Mouse (Mus musculus) kidney, postnatal 14 days (tissue): ENCODE results near the gene Stat3.
A peak's percentile ranks its signal among the peaks of the same experiment; 100 is the strongest.

Experiments used
- DNase-seq: peaks from one replicate; pipeline ENCODE4 v3.0.0; 2022; ENCODE audit warnings: mixed read lengths

Stat3 gene

DNA sequence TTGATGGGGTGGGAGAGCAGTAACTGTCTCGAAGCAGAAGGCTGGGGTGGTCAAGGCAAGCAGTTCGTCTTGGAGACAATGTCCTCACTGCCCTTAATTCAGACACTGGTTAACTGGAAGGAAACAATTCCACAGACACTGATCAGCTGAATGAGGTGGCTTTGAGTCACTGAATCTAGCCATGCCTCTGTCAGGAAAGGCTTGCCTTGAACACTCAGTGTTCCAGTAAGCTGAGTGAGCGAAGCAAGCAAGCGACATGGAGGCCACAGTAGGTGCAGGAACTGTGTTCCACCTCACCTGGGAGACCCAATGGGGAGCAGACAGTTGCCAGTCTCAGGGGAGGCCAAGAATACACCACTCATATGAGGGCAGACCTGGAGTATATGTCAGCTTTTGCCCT is 52.1 kb downstream of the Stat3 start:
- no peak for DNase-seq

DNA sequence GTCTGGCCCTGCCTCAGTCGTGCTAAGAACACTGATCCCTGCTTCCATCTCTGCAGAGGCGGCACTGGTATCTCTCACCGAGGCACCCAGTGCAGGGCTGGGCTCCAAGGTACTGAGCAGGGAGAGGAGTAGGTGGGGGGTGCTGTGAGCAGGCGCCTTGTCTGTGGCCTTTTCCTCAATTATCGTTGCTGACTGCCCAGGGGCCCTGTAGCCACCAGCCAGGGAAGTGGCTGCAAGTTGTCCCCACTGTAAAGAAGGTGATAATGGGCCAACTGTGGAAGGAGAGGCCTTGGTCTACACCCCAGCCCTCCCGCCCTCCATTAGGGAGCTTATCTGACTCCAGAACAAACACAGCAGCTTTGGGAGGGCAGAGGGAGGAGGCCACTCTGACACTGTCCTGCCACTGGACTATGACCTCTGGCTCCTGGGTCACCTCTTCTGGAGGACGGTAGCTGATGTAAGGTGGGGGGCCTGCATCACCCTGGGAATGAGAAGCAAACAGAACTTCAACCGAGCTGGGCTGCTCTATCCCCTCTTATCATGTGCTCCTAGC is 53.1 kb downstream of the Stat3 start:
- no peak for DNase-seq

DNA sequence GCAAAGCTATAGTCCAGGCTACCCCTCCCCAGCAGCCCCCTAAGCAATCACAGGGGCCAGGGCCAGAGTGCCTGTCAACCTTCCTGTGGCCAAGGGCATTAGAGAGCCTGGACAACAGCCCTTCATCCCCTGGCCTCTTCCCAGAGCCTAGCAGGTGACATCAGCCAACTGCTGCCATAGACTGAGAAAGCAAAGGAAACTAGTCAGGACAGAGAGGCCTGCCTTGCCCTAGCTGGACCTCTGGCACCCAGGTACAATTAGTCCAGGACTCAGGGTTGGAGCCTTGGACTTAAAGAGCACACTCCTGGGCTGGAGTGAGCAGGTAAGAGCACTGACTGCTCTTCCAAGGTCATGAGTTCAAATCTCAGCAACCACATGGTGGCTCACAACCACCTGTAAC is 53.9 kb downstream of the Stat3 start:
- no peak for DNase-seq

DNA sequence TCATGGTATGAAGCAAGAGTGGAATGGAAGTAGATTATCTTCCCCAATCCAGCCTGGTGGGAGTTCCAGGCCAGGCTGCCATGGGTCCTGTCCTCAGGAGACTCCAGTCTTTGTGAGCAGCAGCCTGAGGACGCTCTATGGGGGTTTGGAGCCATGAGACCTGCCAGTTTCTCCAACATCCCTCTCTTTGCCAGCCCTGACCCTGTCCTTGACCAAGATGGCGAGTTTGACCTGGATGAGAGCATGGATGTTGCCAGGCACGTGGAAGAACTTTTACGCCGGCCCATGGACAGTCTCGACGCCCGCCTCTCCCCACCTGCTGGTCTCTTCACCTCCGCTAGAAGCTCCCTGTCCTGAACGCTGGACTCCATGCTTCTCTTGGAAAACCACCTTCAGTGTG is 55.7 kb downstream of the Stat3 start:
- no peak for DNase-seq

DNA sequence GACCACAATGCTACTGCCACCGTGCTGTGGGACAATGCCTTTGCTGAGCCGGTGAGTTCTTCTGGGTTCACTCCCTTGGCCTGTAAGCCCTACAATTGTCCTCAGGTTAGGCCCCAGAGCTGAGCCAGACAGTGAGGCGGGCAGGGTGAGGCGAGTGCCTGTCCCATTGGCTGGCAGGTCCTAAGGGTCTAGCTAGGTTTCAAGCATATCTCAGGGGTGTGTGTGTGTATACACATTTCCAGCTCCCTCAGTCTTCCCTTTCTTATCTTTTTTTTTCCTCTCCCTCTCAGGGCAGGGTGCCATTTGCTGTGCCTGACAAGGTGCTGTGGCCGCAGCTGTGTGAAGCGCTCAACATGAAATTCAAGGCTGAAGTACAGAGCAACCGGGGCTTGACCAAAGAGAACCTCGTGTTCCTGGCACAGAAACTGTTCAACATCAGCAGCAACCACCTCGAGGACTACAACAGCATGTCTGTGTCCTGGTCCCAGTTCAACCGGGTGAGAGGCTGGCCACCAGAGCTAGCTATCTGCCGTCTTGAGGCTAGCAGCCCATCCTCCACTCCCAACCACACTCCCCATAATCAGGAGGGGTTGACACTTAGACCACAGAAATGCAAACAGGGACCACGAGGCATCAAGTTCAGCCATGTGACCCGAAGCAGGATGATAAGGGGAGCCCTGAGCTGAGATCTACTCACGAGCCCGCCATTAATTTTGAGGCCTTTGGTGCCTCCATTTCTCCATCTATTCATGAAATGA is 59.8 kb downstream of the Stat3 start:
- DNase-seq = no peak

DNA sequence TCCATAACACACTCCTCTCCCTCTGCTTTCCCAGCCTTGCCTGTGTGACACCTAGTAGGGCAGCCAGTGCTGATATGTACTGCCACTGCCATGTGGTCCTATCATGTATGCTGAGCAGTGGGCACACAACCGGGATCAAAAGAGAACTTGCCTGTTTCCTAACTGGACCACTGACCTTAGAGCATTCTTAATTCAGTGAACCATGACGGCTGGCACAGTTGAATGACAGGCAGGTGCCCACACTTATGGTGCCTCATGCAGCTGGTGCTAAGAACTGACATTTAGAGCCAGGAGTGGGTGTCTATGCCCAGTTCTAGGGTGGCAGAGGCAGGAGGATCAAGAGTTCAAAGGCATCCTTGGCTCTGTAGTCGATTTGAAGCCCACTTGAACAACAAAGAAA is 63.6 kb downstream of the Stat3 start:
- DNase-seq = peak; percentile 47

DNA sequence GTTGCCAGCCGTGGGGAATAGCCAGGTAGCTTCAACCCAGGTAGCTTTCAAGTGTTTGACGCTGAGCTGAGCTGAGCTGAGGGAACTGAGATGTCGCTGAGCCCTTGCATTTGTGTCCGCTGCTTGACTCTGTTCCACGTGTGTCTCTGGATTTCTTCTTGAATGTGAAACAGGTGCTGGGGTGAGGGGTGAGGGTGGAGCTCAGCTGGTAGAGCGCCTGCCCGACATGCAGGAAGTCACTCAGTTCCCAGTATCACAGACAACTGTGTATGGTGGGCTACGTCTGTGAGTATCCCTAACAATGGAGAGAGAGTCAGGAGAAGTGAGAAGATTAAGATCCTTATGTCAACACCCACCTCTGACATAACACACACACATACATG is 68.4 kb downstream of the Stat3 start:
- DNase-seq = no peak

DNA sequence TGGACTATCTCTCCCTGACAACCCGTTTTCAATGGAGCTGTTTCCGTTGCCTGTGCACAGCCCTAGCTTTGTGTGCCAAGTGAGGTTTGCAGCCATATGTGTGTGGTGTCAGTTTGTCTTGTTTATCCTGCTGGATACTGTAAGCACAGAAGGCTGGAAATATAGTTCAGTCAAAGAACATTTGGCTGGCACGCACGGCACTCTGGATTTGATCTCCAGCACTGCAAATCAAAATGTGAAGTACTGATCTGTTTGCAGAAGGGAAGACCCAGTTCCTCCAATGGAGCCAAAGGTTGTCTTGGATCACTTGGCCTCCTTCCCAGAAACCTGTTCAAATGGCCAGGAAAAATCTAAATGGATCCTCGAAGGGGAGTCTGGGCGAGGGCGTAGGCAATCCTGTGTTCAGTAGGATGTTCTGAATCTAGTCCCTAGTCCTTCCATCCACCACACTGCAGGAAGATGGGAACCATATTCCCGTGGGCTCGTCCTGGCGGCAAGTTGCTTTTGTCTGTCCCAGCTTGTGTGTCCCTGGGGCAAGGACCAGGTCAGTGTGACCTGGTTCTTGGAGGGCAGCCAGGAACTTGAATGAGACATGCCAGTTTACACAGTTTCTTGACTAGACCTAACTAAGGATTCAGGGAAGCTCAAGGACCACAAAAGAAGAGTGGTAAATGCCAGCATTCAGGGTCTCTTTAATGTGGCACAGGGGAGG is 68.9 kb downstream of the Stat3 start:
- peak; percentile 64 for DNase-seq

DNA sequence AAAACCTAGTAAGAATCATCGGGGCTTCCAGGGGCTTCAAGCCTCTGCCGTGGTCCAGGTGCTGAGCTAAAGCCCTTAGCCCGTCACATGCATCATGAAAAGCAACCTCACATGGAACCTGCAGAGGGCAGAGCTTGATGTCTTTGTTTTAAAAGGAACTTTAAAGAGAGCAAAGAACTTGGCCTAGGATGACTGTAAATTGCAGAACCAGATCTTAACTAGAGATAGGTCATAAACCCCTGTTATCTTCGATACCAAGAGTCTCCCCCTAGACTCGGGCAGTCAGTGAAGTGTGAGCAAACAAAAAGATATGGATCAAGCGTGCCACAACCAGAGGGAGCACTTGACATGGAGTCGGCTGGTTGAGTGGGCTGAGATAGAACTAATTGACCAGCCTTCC is 73.7 kb downstream of the Stat3 start:
- DNase-seq = no peak

DNA sequence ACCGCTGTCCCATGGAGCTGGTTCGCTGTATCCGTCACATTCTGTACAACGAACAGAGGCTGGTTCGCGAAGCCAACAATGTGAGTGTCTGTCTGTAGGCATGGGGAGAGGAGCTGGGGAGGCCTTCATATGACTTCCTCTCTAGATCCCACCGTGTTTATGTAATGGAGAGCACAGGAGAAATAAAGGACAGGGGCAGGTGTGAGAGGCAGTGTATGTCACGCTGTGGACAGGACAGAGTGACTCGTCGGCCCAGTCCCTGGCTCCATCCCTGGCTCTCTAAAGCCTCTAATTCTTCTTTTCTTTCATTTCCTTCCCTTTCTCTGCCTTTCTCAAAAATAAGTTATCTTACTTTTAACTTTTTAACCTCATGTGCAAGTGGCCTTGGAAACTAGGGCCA is 76.2 kb downstream of the Stat3 start:
- no peak for DNase-seq

DNA sequence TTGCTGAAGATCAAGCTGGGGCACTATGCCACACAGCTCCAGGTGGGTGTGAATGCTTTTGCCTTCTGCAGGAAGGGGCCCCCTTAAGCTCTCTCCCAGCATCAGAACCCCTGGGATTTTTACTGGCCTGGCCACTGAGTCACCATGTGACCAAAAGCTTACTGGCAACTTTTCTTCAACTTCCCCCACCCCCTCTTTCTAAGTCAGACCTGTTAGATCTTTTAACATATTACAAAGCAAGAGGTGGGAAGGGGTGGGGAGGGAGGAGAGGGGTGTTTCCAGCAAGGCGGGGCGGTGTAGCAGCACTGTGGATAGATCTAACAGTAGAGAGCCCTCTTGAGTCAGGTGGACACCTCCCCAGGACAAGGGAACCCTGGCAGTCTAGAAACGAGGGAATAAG is 77.5 kb downstream of the Stat3 start:
- DNase-seq = no peak

DNA sequence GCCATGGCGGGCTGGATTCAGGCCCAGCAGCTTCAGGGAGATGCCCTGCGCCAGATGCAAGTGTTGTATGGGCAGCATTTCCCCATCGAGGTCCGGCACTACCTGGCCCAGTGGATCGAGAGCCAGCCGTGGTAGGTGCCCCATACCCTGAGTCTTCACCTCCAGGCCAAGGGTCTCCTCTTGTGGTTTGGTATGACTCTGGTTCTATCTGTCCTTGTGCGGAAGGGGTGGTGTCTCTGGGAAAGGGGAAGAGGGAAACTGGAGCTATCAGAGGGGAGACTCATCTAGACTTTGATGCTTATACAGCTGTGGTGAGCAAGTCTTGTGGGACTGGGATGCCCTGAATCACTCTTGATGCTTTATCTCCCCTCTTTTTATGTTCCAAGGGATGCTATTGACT is 78.0 kb downstream of the Stat3 start:
- no peak for DNase-seq

DNA sequence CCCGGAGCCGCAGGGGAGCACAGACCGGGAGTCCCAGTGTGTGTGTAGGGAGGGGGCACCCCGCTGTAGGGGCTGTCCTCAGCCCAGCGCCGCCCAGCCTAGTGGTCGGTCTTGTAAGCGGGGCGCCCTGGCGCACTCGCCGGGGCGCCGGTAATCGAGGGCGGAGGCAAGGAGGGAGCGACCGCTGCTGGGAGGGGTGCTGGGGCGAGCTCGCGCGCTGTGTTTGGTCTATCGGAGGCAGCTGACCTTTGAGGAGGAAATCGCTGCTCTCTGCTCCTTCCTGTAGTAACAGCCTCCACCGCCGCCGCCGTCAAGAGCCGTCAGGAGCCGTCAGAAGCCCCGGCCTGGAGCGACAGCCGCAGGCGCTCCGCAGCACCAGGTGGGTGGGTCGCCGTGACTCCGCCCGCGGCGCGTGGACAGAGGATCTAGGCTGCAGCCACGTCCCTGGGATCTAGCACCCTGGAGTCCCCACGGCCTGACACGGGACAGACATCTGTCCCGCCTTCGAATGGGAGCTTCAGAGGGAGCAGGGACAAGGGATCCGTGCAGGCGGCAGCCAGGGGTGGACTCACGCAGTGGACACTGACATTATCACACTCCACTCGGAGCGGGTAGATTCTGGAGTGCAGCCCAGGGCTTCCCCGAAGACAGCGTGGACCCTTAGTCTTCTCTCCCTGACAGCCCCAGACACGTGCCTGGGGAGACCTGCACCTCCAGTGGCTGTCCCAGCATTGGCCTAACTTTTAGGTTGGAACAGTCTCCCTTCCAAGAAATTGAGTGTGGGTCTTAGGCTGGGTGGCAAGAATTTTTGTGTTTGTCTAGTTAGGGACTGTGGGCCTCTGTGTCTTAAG is 78.9 kb downstream of the Stat3 start:
- peak; percentile 91 for DNase-seq

DNA sequence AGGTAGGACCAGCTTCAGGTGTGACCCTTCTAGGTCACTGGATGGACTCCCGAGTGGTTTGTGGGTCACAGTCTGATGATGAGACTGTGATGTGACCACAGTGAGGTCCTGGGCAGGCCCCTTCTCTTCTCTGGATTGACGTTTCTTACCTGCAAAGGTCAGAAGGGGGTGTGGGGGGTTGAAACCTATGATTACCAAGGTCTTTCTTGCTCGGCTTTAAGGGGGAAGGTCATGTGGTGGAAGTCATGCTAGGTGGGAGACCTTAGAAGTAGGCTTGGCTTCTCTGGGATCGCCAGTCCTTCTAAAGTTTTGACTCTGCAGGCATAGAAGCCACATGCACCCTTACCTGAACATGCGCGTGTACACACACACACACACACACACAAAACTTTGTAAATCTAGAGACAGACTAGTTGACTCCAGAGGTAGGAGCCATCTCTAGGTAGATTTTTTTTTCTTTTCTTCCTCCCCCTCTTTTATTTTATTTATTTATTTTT is 79.7 kb downstream of the Stat3 start:
- DNase-seq = no peak

DNA sequence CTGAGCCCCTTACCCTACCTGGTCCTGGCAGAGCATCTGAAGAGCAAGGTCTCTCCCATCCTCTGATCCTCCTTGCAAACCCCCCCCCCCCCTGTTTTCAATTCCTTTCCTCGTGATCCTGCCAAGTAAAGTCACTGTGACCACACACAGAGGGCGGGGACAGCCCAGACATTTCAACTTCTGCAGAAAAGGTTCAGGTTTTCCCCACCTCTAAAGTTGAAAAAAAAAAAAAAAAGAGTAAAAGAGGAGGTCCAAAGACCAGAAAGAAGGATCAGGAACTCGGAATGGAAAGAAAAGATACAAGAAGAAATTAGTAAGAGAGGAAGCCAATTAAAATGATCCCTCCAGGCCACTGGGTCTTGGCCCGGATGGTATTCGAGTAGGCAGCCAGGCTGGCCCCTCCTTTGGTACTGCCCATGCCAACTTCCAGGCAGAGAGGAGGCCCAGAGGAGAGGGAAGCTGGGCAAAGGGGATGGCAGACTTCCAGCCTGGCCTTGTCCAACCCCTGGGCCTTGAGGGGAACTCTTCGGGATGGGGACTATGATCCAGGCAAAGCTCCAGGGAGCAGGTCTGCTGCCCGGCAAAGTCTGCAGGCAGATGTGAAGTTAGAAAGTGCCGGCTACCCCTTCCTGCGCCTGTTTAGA is 80.3 kb downstream of the Stat3 start, which contains the start of gene Stat5a:
Gene Stat5a (plus strand): TSS at position 417 of the 644 bp plus-strand sequence.
- peak; percentile 91 for DNase-seq

DNA sequence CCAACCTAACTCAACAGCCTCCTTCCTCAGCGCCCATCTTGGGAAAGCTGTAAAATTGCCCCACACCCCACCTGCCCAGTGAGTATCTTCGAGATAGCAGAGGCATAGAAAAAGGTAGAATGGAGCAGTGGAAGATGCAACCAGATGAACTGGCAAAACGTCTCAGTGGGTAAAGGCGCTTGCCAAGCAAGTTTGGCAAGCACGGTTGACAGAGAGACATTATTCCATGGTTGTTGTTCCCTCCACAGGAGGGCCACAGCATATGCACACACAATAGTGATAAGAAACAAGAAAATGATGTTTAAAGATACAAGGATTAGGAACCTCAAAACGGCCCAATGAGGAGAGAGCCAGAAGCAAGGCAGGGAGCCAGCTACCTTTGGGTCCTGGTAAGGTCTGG is 81.4 kb downstream of the Stat3 start:
- no peak for DNase-seq

DNA sequence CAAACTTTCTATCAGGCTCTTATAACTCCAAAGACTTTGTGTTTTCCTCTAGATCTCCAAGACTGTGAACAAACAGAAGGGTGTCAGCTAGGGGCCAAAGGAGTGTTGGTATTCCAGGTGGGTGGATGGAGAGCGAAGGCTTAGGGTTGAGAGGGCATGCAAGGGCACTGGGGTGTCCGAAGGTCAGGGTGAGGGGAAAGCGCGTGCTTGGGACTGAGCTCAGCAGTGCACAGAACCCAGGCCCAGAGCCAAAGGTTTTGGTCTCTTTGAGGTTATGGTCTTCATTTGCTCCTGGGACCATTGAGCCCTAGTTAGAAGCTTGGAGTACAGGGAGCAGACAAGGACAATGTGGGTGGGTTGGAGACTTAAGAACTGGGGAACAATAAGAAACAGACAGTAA is 84.2 kb downstream of the Stat3 start:
- no peak for DNase-seq

DNA sequence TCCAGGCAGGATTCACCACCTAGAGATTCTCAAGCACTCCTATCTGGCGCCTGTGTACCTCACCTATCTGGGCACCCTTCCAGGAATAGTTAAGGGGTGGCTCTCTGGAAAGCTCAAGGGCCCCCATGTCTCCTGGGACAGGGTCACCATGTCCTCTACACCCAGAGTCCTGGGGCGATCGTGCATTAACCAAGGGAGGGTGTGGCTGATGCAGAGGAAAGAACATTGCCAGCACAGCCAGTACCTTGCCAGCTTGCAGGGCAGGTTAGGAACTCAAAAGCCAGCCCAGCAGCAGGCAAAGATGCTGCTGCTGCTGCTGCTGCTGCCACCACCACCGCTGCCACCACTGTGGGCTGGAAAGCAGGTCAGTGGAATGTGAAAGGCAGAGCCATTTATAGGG is 85.1 kb downstream of the Stat3 start:
- DNase-seq = peak; percentile 74

DNA sequence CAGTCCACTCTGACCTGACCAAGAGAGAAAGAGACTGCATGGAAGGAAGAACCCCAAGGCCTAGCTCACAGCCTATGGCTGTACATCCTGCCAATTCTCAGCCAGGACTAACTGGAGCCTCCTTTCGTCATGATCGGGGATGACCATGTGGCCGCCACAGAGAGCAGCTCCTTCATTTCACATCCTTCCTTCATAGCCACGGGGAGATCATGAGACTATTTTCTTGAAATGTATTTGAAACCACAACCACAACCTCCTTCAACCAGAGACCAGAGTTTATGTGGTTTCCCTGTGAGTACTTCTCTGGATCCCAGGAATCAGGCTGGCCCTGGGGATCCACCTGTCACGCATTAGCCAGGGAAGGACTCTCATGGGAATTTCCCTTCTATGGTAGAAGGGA is 86.3 kb downstream of the Stat3 start:
- DNase-seq = no peak

DNA sequence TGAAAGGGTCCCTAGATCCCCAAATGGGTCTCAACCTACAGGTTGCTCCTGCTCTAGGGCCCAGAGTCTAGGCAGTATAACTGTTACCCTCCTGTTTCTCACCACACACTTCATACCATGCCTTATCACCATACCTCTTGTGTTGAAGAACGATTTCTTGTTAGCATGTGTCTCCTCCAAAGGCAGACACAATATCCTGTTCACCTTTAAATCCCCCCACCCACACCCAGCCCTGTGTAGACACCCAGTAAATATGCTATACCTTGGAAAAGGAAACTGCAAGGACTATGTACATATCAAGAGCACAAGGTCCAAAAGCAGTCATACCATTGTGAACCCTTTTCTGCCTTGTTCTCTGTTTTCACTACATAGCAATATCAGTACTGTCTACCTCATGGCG is 87.3 kb downstream of the Stat3 start:
- no peak for DNase-seq

DNA sequence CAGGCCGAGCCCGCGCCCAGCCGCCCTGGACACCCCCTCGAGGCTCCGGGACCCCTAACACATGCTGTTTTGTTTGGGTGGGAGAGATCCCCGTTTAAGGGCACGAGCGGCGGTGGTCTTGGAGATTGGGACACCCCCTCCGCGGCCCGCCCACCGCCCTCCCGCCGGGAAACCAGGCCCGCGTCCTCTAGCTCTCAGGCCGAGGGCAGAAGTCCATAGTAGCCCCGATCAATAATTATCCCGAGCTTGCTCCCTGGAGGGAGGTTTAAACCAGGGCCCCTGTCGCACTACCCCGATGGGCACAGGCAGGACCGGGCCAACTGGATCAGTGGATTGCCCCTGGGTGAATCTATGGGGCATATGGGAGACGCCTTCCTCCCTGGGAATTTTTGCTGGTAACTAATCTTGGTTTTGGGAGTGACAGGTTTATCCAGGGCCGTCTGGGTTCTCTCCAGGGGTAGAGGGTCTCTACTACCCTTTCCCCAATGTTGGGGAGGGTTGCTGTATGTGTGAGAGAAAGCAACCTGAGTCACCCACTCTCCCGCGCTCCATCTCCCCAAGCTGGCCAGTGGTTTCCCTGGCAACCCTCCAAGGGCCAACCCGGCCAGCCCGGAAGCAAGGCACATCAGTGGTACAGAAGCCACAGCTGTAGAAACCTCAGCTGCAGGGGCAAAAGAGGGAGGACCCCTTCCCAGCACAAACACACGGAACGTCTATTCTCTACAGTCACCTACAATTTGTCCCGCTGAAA is 88.4 kb downstream of the Stat3 start:
- peak; percentile 78 for DNase-seq
